Mouse (Mus musculus) adipocyte (in vitro differentiated cells): ENCODE results near the gene Npat.

Source experiments
- DNase-seq: peaks from one replicate; pipeline ENCODE4 v3.0.0-alpha.2; 2016; ENCODE audit warnings: low spot score

Npat gene

GRCm38 (mm10) chr9:53536558-53537320, at the start of gene Npat, which contains the start of gene Atm:
TSS of gene Npat (plus strand) at chr9:53537047.
TSS of gene Atm (minus strand) at chr9:53536740.
- peak; percentile 99 for DNase-seq

GRCm38 (mm10) chr9:53508053-53508452, 28.8 kb upstream of the Npat start:
- peak; percentile 55 for DNase-seq

- no peak for DNase-seq
Observed at GRCm38 (mm10) chr9:53514091-53514490, 22.8 kb upstream of the Npat start.

DNA sequence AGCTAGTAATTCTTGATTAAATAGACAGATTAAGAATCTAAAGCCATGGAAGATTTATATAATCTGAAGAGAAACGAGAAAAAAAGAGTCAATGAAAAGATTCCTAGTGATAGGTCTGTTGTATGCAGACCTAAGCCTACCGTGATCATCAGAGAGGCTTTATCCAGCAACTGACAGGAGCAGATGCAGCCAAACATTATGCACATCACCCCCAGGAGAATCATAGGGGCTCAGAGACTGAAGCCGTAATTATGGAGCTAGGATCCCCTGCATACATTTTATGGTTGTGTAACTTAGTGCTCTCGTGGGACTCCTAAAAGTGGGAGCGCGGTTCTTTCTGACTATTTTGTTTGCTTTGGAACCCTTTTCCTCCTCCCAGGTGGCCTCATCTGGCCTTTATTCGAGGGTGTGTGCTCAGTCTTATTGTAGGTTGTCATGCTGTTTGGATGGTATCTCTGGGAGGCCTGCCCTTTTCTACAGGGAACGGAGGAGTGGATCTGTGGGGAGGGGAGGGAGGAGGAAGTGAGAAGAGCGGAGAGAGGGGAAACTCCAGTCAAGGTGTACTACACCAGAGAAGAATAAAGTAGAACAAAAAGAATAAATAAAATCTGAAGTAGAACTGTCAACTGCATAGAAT, 19.4 kb upstream of the Npat start:
- no peak for DNase-seq

GRCm38 (mm10) chr9:53535416-53536320, 1.2 kb upstream of the Npat start:
- DNase-seq: peak; percentile 29

DNA sequence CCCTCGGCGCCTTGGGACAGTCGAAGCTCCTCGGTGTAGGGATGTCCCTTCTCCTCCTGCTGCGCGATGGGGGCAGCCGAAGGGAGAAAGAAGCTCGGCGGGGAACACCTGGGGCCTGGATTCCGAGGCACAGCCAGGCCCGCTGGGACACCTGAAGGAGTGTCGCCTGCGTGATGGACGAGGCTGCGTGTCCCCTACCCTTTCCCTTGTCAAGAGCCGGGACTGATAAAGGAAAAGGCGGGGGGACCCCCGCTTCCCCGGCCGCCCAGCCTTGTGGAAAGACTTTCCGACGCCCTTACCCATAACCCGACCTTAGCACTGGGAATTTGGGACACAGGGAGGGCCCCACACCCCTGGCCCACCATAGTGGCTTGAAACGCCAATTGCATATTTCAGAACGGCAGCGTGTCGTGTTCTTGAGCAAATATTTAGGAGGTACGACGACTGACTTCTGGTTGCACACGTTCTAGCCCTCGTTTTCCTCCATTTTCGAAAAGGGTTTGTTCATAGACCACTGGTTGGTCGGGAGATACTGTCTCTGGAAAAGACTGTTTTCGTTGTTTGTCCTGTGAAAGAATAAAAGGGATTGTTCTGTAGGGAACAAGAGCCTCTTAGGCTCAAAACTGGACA, 604 bp downstream of the Npat start:
- no peak for DNase-seq

- no peak for DNase-seq
Observed at GRCm38 (mm10) chr9:53570662-53571061, 33.8 kb downstream of the Npat start.

- DNase-seq: no peak
Observed at GRCm38 (mm10) chr9:53572516-53573307, 35.9 kb downstream of the Npat start.

DNA sequence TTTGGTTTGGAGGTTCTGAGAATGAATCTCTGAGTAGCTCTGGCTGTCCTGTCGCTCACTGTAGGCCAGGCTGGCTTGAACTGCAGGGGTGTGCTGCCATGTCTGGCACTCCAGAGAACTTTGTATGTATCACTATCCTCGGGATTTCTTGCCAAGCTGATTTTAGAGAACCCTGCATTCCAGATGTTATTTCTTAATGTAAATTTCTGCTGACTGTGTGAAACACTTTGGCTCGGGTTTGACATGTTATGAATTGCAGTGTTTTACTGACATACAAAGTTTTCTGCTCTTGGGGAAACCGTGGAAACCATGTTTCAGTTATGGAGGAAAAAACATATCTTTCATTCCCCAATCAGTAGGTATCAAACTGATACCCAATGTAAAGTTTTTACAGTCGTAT, 38.9 kb downstream of the Npat start:
- no peak for DNase-seq

- no peak for DNase-seq
Observed at GRCm38 (mm10) chr9:53581870-53582269, 45.0 kb downstream of the Npat start.

- DNase-seq: peak; percentile 56
Observed at GRCm38 (mm10) chr9:53594764-53595163, 57.9 kb downstream of the Npat start.

- no peak for DNase-seq
Observed at GRCm38 (mm10) chr9:53596971-53597600, 60.2 kb downstream of the Npat start.

GRCm38 (mm10) chr9:53598631-53599030, 61.8 kb downstream of the Npat start:
- no peak for DNase-seq

- DNase-seq: peak; percentile 60
Observed at GRCm38 (mm10) chr9:53601541-53601940, 64.7 kb downstream of the Npat start.

DNA sequence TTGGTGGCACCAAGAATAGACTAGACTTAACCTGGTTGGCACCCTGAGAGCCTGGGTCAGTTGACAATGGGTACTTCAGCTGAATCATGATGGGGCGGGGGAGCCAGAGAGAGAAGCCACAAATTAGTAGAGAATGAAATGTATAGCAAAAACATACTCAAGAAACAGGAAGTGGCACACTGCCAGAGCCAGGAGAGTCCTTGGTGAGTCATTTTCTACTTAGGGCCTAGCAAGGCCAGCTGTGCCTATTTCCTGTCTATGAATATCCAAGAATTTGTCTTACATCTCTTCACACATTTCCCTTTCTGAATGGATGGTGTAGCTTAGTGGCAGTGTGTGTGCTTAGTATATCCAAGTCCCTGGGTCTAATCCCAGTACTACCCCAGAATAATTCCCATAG, 66.5 kb downstream of the Npat start:
- peak; percentile 35 for DNase-seq

DNA sequence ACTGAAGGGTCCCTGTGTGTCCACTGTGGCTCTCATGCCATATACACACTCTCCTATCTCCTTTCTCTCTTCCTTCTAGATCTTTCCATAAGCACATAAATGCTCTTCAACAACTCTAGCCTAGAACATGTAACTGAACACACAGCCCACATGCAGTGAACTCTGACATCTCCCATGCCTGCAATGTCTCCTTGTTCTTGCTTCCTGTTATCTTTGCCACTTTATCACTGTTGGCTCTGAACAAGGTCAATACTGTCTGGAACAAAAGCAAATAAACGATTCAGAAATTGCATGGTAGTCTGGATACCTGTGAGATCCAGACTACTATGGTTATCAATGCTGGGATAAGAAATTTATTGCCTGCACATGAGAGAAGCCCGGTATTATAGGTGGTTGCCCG, 67.0 kb downstream of the Npat start:
- DNase-seq: no peak

- DNase-seq: no peak
Observed at GRCm38 (mm10) chr9:53604954-53605353, 68.1 kb downstream of the Npat start.

DNA sequence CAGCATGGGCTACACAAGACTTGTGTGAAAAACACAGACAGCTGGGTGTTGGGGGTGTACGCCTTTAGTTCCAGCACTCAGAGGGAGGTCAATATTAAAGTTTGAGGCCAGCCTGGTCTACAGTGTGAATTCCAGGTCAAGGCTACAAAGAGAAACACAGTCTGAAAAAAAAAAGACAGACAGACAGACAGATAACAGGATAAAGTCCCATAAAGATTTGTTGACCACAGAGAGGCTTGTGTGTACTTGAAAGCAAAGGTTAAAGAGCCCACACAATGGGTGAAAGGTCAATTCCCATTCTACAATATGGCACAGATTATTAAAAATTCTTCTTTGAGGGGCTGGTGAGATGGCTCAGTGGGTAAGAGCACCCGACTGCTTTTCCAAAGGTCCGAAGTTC, 70.3 kb downstream of the Npat start:
- DNase-seq: no peak

GRCm38 (mm10) chr9:53607816-53608215, 71.0 kb downstream of the Npat start:
- no peak for DNase-seq

GRCm38 (mm10) chr9:53609306-53609967, 72.6 kb downstream of the Npat start:
- peak; percentile 40 for DNase-seq
